Mouse (Mus musculus) frontal cortex, postnatal 14 days (tissue): ENCODE results near the gene Col11a2.

ENCODE experiments used
- DNase-seq, 2 experiments: peaks; one replicate each; pipeline ENCODE4 v3.0.0; 2022; ENCODE audit warnings: low spot score in 2 of 2

Col11a2 gene

GRCm38 (mm10) chr17:34104804-34105203, 65.6 kb downstream of the Col11a2 start:
- no peak for DNase-seq

- DNase-seq = no peak
Observed at GRCm38 (mm10) chr17:34106555-34106954, 67.3 kb downstream of the Col11a2 start.

GRCm38 (mm10) chr17:34107109-34107867, 68.1 kb downstream of the Col11a2 start:
- no peak for DNase-seq

GRCm38 (mm10) chr17:34108460-34108859, 69.2 kb downstream of the Col11a2 start:
- no peak for DNase-seq

- DNase-seq = no peak
Observed at GRCm38 (mm10) chr17:34109038-34109805, 70.0 kb downstream of the Col11a2 start.

- no peak for DNase-seq
Observed at GRCm38 (mm10) chr17:34109806-34110195, 70.6 kb downstream of the Col11a2 start.

GRCm38 (mm10) chr17:34110309-34110708, 71.1 kb downstream of the Col11a2 start:
- no peak for DNase-seq

- DNase-seq = no peak
Observed at GRCm38 (mm10) chr17:34114114-34114513, 74.9 kb downstream of the Col11a2 start.
